9 mouse cellular contexts compared by ENCODE assay signal in the genomic region with DNA sequence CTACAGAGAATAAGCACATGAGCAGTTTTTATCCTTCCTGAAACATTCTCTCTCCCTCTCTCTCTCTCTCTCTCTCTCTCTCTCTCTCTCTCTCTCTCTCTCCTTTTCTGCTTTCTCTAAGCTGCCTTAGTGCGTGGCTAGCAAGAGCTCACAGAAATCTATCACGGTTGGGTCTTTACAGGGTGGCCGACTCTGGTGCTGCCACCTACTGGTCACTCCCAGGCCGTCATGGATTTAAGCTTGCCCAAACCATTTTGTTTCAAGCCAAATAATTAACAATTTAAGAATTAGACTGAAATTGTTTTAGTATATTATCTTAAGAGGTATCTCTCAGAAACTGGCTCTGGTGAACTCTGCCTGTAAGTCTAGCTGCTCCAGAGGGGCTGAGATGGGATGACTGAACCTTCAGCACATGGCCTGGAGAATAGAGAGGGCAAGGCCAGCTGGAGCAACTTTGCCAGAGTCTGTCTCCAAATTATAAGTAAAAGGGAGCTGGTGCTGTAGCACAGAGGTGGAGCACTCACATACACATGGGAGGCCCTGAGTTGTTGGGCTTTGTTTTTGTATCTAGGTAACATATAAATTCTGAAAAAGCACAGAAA. TPM values are rescaled to one million over a fixed set of nuclear protein-coding genes. Genes with fewer than 3 reads are reported as not detected.
DNase-seq lines count a peak whose midpoint lies in the region; ATAC-seq and TF ChIP-seq lines count a peak whose summit lies in the region.
"Had no signal": no experiment of that assay in that cellular context is flagged by ENCODE, and none has a peak within 500 bp of the region (broad histone marks: within the 10 kb centered on the region; RNA-seq: fewer than 3 reads in every experiment).

No protein-coding gene starts in this region.

- no peak for TF ChIP-seq POLR2A in bone marrow, adult 2 months (IDR thresholded peaks at IDR 0.05; ENCODE audit: borderline replicate concordance, control insufficient read depth, low read depth, low read length)

- no peak overlapping the region for H3K9ac ChIP-seq in intestine, embryonic 14.5 days (ENCODE audit: low read length)
- H3K9ac ChIP-seq in intestine, embryonic 16.5 days (ENCODE audit: low read depth, low read length) = no peak overlapping the region
- H3K9ac ChIP-seq in hindbrain, embryonic 12.5 days = no peak overlapping the region
- H3K9ac ChIP-seq: liver, embryonic 13.5 days had no signal

- H3K4me2 ChIP-seq in intestine, embryonic 14.5 days (ENCODE audit: low read length) = no peak overlapping the region
- H3K4me2 ChIP-seq in intestine, embryonic 16.5 days (ENCODE audit: low read depth, low read length) = no peak overlapping the region
- no peak overlapping the region for H3K4me2 ChIP-seq in hindbrain, embryonic 12.5 days (replicated peaks)
- H3K4me2 ChIP-seq: liver, embryonic 13.5 days had no signal

- WGBS in intestine, embryonic 14.5 days = 1% methylated on average over 4 of the region's 4 CpGs
- 3% methylated on average over 4 of the region's 4 CpGs for WGBS in intestine, embryonic 16.5 days
- WGBS in bone marrow, adult 2 months = 3% methylated on average over 4 of the region's 4 CpGs
- WGBS in forebrain, embryonic 10.5 days = 3% methylated on average over 4 of the region's 4 CpGs
- 3% methylated on average over 4 of the region's 4 CpGs for WGBS in hindbrain, embryonic 12.5 days

- DNase-seq in intestine, embryonic 14.5 days (ENCODE audit: low spot score) = peak; percentile 76
- DNase-seq in forebrain, embryonic 10.5 days (ENCODE audit: extremely low spot score, low spot score) = peak; percentile 60
- peak; percentile 30 to 41 for DNase-seq in layer of hippocampus, postnatal 36 days
- DNase-seq in mesoderm, embryonic 11.5 days (ENCODE audit: low read depth, low spot score) = peak; percentile 72
- peak; percentile 63 for DNase-seq in right cerebral cortex, postnatal 14 days
- DNase-seq: liver, embryonic 13.5 days had no signal

- H3K4me1 ChIP-seq in intestine, embryonic 14.5 days (replicated peaks; ENCODE audit: control insufficient read depth, insufficient read depth, low read length) = no peaks in the 10 kb centered on the region
- no peaks in the 10 kb centered on the region for H3K4me1 ChIP-seq in intestine, embryonic 16.5 days (ENCODE audit: control insufficient read depth, insufficient read depth, low read length)
- no peaks in the 10 kb centered on the region for H3K4me1 ChIP-seq in bone marrow, adult 2 months (ENCODE audit: control insufficient read depth, insufficient read depth, low read length)
- H3K4me1 ChIP-seq in forebrain, embryonic 10.5 days = no peaks in the 10 kb centered on the region
- no peaks in the 10 kb centered on the region for H3K4me1 ChIP-seq in hindbrain, embryonic 12.5 days
- H3K4me1 ChIP-seq: liver, embryonic 13.5 days had no signal

- H3K27me3 ChIP-seq in intestine, embryonic 14.5 days (replicated peaks; ENCODE audit: control insufficient read depth, insufficient read depth, low read length) = no peaks in the 10 kb centered on the region
- no peaks in the 10 kb centered on the region for H3K27me3 ChIP-seq in intestine, embryonic 16.5 days (replicated peaks; ENCODE audit: control insufficient read depth, insufficient read depth, low read length)
- H3K27me3 ChIP-seq in forebrain, embryonic 10.5 days (ENCODE audit: poor library complexity, severe bottlenecking) = no peaks in the 10 kb centered on the region
- no peaks in the 10 kb centered on the region for H3K27me3 ChIP-seq in hindbrain, embryonic 12.5 days
- H3K27me3 ChIP-seq: liver, embryonic 13.5 days had no signal

- H3K27ac ChIP-seq in intestine, embryonic 14.5 days (ENCODE audit: low read depth) = no peak overlapping the region
- H3K27ac ChIP-seq in intestine, embryonic 16.5 days (ENCODE audit: low read length) = no peak overlapping the region
- no peak overlapping the region for H3K27ac ChIP-seq in bone marrow, adult 2 months (ENCODE audit: control insufficient read depth, insufficient read depth, low read depth, low read length, poor library complexity)
- no peak overlapping the region for H3K27ac ChIP-seq in forebrain, embryonic 10.5 days
- H3K27ac ChIP-seq in hindbrain, embryonic 12.5 days = no peak overlapping the region
- H3K27ac ChIP-seq: liver, embryonic 13.5 days had no signal

- TF ChIP-seq CTCF in bone marrow, adult 2 months (IDR thresholded peaks at IDR 0.05; ENCODE audit: control insufficient read depth, insufficient read depth, low read length) = peak; percentile 71

- no peaks in the 10 kb centered on the region for H3K36me3 ChIP-seq in intestine, embryonic 14.5 days (ENCODE audit: control insufficient read depth, insufficient read depth, low read length)
- no peaks in the 10 kb centered on the region for H3K36me3 ChIP-seq in intestine, embryonic 16.5 days (ENCODE audit: control insufficient read depth, insufficient read depth, low read length)
- H3K36me3 ChIP-seq in forebrain, embryonic 10.5 days (replicated peaks) = no peaks in the 10 kb centered on the region
- H3K36me3 ChIP-seq in hindbrain, embryonic 12.5 days = no peaks in the 10 kb centered on the region
- H3K36me3 ChIP-seq: liver, embryonic 13.5 days had no signal

- no peak overlapping the region for H3K4me3 ChIP-seq in intestine, embryonic 14.5 days (ENCODE audit: low read depth, low read length)
- no peak overlapping the region for H3K4me3 ChIP-seq in intestine, embryonic 16.5 days (ENCODE audit: low read length)
- H3K4me3 ChIP-seq in bone marrow, adult 2 months (replicated peaks; ENCODE audit: control insufficient read depth, low read depth, low read length) = no peak overlapping the region
- H3K4me3 ChIP-seq in forebrain, embryonic 10.5 days = no peak overlapping the region
- no peak overlapping the region for H3K4me3 ChIP-seq in hindbrain, embryonic 12.5 days
- H3K4me3 ChIP-seq: liver, embryonic 13.5 days had no signal

- no peak for ATAC-seq in intestine, embryonic 14.5 days (replicated peaks; ENCODE audit: low FRiP score, low TSS enrichment, low read depth)
- no peak for ATAC-seq in intestine, embryonic 16.5 days
- peak; percentile 66; the same call in 1 of the 2 replicates for ATAC-seq in hindbrain, embryonic 12.5 days (ENCODE audit: low FRiP score)

- H3K9me3 ChIP-seq in intestine, embryonic 14.5 days (ENCODE audit: control insufficient read depth, low read length) = no peaks in the 10 kb centered on the region
- no peaks in the 10 kb centered on the region for H3K9me3 ChIP-seq in intestine, embryonic 16.5 days (ENCODE audit: control insufficient read depth, low read length)
- H3K9me3 ChIP-seq in forebrain, embryonic 10.5 days = no peaks in the 10 kb centered on the region
- no peaks in the 10 kb centered on the region for H3K9me3 ChIP-seq in hindbrain, embryonic 12.5 days (replicated peaks)
- H3K9me3 ChIP-seq: liver, embryonic 13.5 days had no signal

RNA-seq across cellular contexts. Expression of gene Pthlh, which starts 23.7 kb away (rescaled TPM):
- polyA plus RNA-seq in intestine, embryonic 14.5 days (2014; fragmentation: Nextera tagmentation; extraction: Ambion mirVana) = 1.0 and 1.5 TPM in 2 replicates
- polyA plus RNA-seq in intestine, embryonic 16.5 days (2015; fragmentation: Nextera tagmentation; extraction: Ambion mirVana) = 0.76 and 0.86 TPM in 2 replicates
- not detected in 2 replicates for polyA plus RNA-seq in bone marrow, adult 2 months (2011; ENCODE audit: insufficient read depth, insufficient read length, low replicate concordance, missing spikeins)
- 1.7 and 2.3 TPM in 2 replicates for polyA plus RNA-seq in forebrain, embryonic 10.5 days (2016; fragmentation: Nextera tagmentation; extraction: Ambion mirVana)
- 11.7 and 11.8 TPM in 2 replicates for polyA plus RNA-seq in hindbrain, embryonic 12.5 days (2016; fragmentation: Nextera tagmentation; extraction: Ambion mirVana)
- total RNA-seq in layer of hippocampus, postnatal 36 days (2021) = 1 to 10 TPM; 2.7 TPM
- polyA plus RNA-seq: liver, embryonic 13.5 days had no signal
